Comparison of ENCODE assay signal across 9 mouse cellular contexts in genomic region chr2:33393951-33394635, GRCm38 (mm10). TPM values are rescaled to one million over a fixed set of nuclear protein-coding genes. Genes with fewer than 3 reads are reported as not detected.
A peak's percentile ranks its signal among the peaks of the same experiment; 100 is the strongest.
DNase-seq lines count a peak whose midpoint lies in the region.
"Had no signal": no experiment of that assay in that cellular context is flagged by ENCODE, and none has a peak within 500 bp of the region (broad histone marks: within the 10 kb centered on the region; RNA-seq: fewer than 3 reads in every experiment).

No protein-coding gene starts in this region.

- peak; percentile 34 to 51 for DNase-seq in frontal cortex, postnatal 36 days (ENCODE audit: low spot score in 2 of 2)
- DNase-seq in frontal cortex, postnatal 25 days (ENCODE audit: low spot score in 2 of 2), result no peak
- DNase-seq in MN1 (ENCODE audit: low spot score), result peak; percentile 45
- DNase-seq in cerebellum, postnatal 10 days, result peak; percentile 87 to 88
- peak; percentile 38 for DNase-seq in layer of hippocampus, adult 9-10 months (ENCODE audit: low spot score)
- no peak for DNase-seq in yolk sac, embryonic 10.5 days (ENCODE audit: low spot score)
- DNase-seq in gastrocnemius, postnatal 4 days (ENCODE audit: low spot score in 2 of 2), result no peak
- no peak for DNase-seq in urinary bladder, postnatal 25 days (ENCODE audit: low spot score)
- DNase-seq: heart, adult 11 months had no signal

RNA-seq across cellular contexts. Expression of gene Ralgps1, which starts 22.8 kb away (rescaled TPM):
- 1 to 10 TPM; 5.5 to 5.8 TPM for total RNA-seq in gastrocnemius, postnatal 4 days (2021)

RNA-seq across cellular contexts. Expression of gene Zbtb34, which starts 37.0 kb away (rescaled TPM):
- total RNA-seq in gastrocnemius, postnatal 4 days (2021), result 10 to 100 TPM; 17.3 to 18.4 TPM

Comparison
In these comparisons a context has a peak if more than half of its experiments do, and no peak if none do; other contexts are left out.
1. DNase-seq: peak in frontal cortex, postnatal 36 days (2 of 2), MN1 (single experiment), cerebellum, postnatal 10 days (2 of 2) and layer of hippocampus, adult 9-10 months (single experiment); none in frontal cortex, postnatal 25 days (0 of 2), yolk sac, embryonic 10.5 days (single experiment), gastrocnemius, postnatal 4 days (0 of 2) and urinary bladder, postnatal 25 days (single experiment).